Mouse (Mus musculus) kidney, adult 2 months (tissue): ENCODE results near the gene L3hypdh. TPM values are rescaled to one million over a fixed set of nuclear protein-coding genes. Genes with fewer than 3 reads are reported as not detected.
A peak's percentile ranks its signal among the peaks of the same experiment; 100 is the strongest.

ENCODE experiments used
- DNase-seq: peaks from one replicate; pipeline ENCODE4 v3.0.0; 2021
- H3K27ac ChIP-seq: fragments of 200-500 bp; 2 replicates; pipeline ENCODE4 v1.5.1; 2012; ENCODE audit warnings: low read depth, low read length, control low read depth, inconsistent platforms; ENCODE audit not compliant: insufficient read depth
- H3K27me3 ChIP-seq: fragments of 200-500 bp; replicated peaks from 2 replicates; pipeline ENCODE4 v1.6.1; 2012; ENCODE audit warnings: mild to moderate bottlenecking, moderate library complexity, low read length, inconsistent platforms; ENCODE audit not compliant: control insufficient read depth, insufficient read depth
- H3K36me3 ChIP-seq: fragments of 200-500 bp; 2 replicates; pipeline ENCODE4 v1.6.1; 2012; ENCODE audit warnings: mild to moderate bottlenecking, moderate library complexity, low read length, inconsistent platforms; ENCODE audit not compliant: control insufficient read depth, insufficient read depth
- H3K4me1 ChIP-seq: fragments of 200-500 bp; 2 replicates; pipeline ENCODE4 v1.6.1; 2011; ENCODE audit warnings: low read length; ENCODE audit not compliant: control insufficient read depth, insufficient read depth
- H3K4me3 ChIP-seq: fragments of 200-500 bp; 2 replicates; pipeline ENCODE4 v1.5.1; 2011; ENCODE audit warnings: mild to moderate bottlenecking, low read depth, low read length, control low read depth; ENCODE audit not compliant: insufficient read depth
- CTCF ChIP-seq: fragments of 200-500 bp; conservative IDR thresholded peaks from 2 replicates; pipeline ENCODE4 v1.5.1; 2011; ENCODE audit warnings: low read depth, mild to moderate bottlenecking, control low read depth, low read length, moderate library complexity, mixed read lengths; ENCODE audit not compliant: insufficient read depth, insufficient read length
- POLR2A ChIP-seq: fragments of 200-500 bp; IDR thresholded peaks from one replicate; pipeline ENCODE4 v1.6.1; 2011; ENCODE audit warnings: low read depth, low read length, control low read depth
- WGBS: fragments of 180-500 bp; shearing (Covaris S2); methylation state at CpG from one replicate; pipeline ENCODE4 v1.1.7; 2018; 5-methylcytosine and 5-hydroxymethylcytosine counted together
- polyA plus RNA-seq: library from polyadenylated mRNA; depleted of rRNA; stranded (reverse); fragments of >200 nt; gene quantifications from 2 replicates; pipeline ENCODE4 v1.2.3, GENCODE M21; 2012; rRNA removed

Gene L3hypdh
- polyA plus RNA-seq = 35.4 and 49.9 TPM in 2 replicates

DNA sequence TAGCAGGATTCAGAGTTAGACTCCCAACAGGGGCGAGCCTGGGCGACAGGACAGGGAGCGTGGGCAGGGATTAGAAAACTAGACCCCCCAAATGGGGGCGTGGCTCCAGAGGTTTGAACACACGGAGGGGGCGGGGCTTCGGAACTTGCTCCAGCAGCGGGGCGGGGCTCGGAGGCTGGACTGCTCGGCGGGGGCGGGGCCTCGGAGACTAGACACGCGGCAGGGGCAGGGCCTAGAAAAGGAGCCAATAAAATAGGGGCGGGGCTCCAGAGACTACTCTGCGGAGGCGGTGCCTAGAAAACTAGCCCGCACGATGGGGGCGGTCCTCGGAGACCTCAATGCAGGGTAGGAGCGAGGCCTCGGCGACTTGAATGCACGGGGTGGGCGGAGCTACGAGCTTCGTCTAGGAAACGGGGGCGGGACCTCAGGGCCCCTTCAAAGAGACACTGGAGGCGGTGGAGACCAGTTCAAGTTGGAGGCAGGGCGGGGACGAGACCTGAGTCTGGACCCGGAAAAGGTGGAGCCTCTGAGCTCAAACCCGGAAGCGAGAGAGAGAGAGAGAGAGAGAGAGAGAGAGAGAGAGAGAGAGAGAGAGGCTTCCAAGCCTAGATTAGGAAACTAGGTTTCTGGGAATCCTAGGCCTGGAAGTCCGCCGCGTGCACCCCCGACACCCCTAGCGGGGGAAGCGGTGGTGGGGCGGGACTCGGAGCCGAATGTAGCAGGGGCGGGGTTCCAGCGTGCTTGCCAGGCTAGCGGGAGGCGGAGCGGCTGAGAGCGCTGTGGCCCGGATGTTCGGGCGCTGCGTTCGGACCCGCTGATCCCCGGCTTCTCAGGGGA, at the start of gene L3hypdh, which contains the start of gene Jkamp:
L3hypdh (minus strand) TSS at position 111 of the 837 bp plus-strand sequence.
Jkamp (plus strand) TSS at position 261 of the 837 bp plus-strand sequence.
- H3K36me3 ChIP-seq = no peaks in the 10 kb centered on the region
- WGBS = 2% methylated on average over 60 of the region's 60 CpGs
- peaks cover 3% of the 10 kb centered on the region; the same call in 1 of the 2 replicates for H3K4me1 ChIP-seq
- peak; percentile 100 for DNase-seq
- H3K4me3 ChIP-seq = peak within 1 kb of the TSS; percentile 71
- TF ChIP-seq POLR2A = peak; percentile 32
- TF ChIP-seq CTCF = no peak
- no peaks in the 10 kb centered on the region for H3K27me3 ChIP-seq
- H3K27ac ChIP-seq = peak within 1 kb of the TSS; percentile 82

DNA sequence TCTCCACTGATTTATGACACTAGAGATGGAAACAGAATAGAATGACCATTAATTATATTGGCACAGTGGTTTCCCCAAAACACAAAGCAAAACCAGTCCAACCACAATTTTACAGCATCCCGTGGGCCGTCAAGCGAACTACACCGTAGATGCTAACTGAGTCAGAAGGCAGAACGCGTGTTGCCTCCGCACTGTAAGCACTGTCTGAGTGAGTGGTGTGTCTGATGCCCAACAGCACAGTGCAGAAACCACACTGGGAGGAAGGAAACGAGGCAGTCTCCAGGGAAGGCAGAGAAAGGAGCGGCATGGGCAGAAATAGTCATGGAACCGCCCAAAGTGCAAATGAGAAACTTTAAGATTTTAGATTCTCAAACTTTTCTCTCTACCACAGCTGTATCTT, 44.0 kb upstream of the L3hypdh start:
- 81% methylated on average over 10 of the region's 10 CpGs for WGBS
- H3K4me1 ChIP-seq = no peaks in the 10 kb centered on the region
- TF ChIP-seq POLR2A (no peak), CTCF (no peak)
- H3K4me3 ChIP-seq = no peak overlapping the region
- H3K36me3 ChIP-seq = no peaks in the 10 kb centered on the region
- no peak for DNase-seq
- no peaks in the 10 kb centered on the region for H3K27me3 ChIP-seq
- H3K27ac ChIP-seq = no peak overlapping the region

DNA sequence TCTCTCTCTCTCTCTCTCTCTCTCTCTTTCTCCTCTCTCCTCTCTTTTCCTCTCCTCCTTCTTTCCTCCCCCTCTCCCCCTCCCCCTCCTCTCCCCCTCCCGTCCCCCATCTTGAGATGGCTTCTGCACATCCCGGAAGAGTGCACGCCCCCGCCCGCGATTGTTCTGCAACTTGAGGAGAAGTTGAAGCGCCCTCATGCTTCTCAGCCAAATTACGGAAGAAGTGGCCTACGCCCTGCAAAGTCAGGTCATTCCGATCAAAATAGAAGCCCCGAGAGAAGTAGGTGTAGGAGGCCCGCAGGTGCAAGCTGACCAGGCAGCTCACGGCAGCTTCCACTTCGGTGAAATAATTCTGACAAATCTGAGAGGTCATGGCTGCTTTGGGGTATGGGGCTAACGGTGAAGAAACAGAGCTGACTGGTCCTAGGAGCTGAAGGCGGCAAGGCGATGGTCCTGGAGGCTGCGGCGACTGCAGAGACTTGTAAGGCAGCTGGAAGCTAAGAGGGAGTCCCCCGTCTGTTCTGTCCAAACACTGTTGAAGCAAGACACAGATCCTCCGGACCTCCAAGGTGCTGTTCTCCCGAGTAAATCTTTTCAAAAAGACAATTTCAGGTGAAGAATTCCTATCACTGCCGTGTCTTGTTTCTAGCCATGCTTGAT, 30.6 kb upstream of the L3hypdh start:
- WGBS = 60% methylated on average over 21 of the region's 23 CpGs
- Histone ChIP-seq H3K27me3 (no peaks in the 10 kb centered on the region), H3K4me1 (no peaks in the 10 kb centered on the region), H3K36me3 (no peaks in the 10 kb centered on the region), H3K27ac (no peak overlapping the region), H3K4me3 (no peak overlapping the region)
- no peak for TF ChIP-seq CTCF
- no peak for TF ChIP-seq POLR2A
- DNase-seq = no peak

DNA sequence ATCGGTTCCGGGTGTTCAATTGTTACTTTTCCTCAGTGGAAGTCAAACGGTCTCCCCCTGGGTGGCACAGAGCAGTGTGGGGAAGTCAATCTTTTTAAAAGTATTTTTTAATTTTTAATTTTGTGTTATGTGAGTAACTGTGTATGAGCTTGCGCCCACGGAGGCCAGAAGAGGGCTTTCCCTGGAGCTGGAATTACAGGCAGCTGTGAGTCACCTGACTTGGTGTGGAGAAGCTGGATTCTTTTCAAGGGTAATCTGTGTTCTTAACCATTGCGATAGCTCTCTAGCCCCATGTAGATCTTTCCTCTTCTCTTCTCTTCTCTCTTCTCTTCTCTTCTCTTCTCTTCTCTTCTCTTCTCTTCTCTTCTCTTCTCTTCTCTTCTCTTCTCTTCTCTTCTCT, 29.9 kb upstream of the L3hypdh start:
- no peak overlapping the region for H3K27ac ChIP-seq
- H3K4me1 ChIP-seq = no peaks in the 10 kb centered on the region
- H3K36me3 ChIP-seq = no peaks in the 10 kb centered on the region
- 77% methylated on average over 6 of the region's 6 CpGs for WGBS
- no peak for DNase-seq
- no peaks in the 10 kb centered on the region for H3K27me3 ChIP-seq
- TF ChIP-seq CTCF = no peak
- TF ChIP-seq POLR2A = no peak
- no peak overlapping the region for H3K4me3 ChIP-seq

GRCm38 (mm10) chr12:72104525-72105281, 19.5 kb upstream of the L3hypdh start:
- Histone ChIP-seq H3K27me3 (no peaks in the 10 kb centered on the region; the same call in 1 of the 2 replicates), H3K4me1 (peaks cover 2% of the 10 kb centered on the region; the same call in 1 of the 2 replicates), H3K4me3 (no peak overlapping the region), H3K36me3 (no peaks in the 10 kb centered on the region; the same call in none of the 2 replicates), H3K27ac (no peak overlapping the region)
- DNase-seq = peak; percentile 79
- 30% methylated on average over 14 of the region's 14 CpGs for WGBS
- TF ChIP-seq POLR2A (no peak), CTCF (peak; percentile 62)

GRCm38 (mm10) chr12:72104027-72104426, 18.8 kb upstream of the L3hypdh start:
- Histone ChIP-seq H3K4me3 (no peak overlapping the region), H3K27ac (no peak overlapping the region), H3K36me3 (no peaks in the 10 kb centered on the region; the same call in none of the 2 replicates), H3K4me1 (peaks cover 2% of the 10 kb centered on the region; the same call in 1 of the 2 replicates), H3K27me3 (no peaks in the 10 kb centered on the region; the same call in 1 of the 2 replicates)
- 87% methylated on average over 5 of the region's 5 CpGs for WGBS
- TF ChIP-seq POLR2A (no peak), CTCF (no peak)
- DNase-seq = no peak

GRCm38 (mm10) chr12:72102776-72103175, 17.5 kb upstream of the L3hypdh start:
- H3K27me3 ChIP-seq = no peaks in the 10 kb centered on the region; the same call in 1 of the 2 replicates
- no peak for DNase-seq
- H3K36me3 ChIP-seq = no peaks in the 10 kb centered on the region; the same call in none of the 2 replicates
- TF ChIP-seq CTCF (no peak), POLR2A (no peak)
- no peak overlapping the region for H3K27ac ChIP-seq
- peaks cover 2% of the 10 kb centered on the region; the same call in 1 of the 2 replicates for H3K4me1 ChIP-seq
- H3K4me3 ChIP-seq = no peak overlapping the region
- WGBS = 82% methylated on average over 6 of the region's 6 CpGs
